Mouse (Mus musculus): Measurements from ENCODE around the gene Kansl1. TPM values are rescaled to one million over a fixed set of nuclear protein-coding genes. Genes with fewer than 3 reads are reported as not detected.
"Not testable (repeated sequence)": the region's sequence is repeated elsewhere in the genome, so short reads cannot be mapped to it uniquely, and the experiment has no call there.

Kansl1 gene
- 10 to 100 TPM; 18.1 to 18.6 TPM for total RNA-seq (2021)
- long read RNA-seq, experiment 1, partial matches to known transcripts: 0 of 3 reads
- long read RNA-seq, experiment 1, other reads (novel, unspliced or antisense): 3 of 3 reads
- long read RNA-seq, experiment 2, full-length matches to known transcripts: 3 of 8 reads
- long read RNA-seq, experiment 2, partial matches to known transcripts: 2 of 8 reads
- long read RNA-seq, experiment 2, other reads (novel, unspliced or antisense): 3 of 8 reads

- no peak for DNase-seq
Observed at GRCm38 (mm10) chr11:104468751-104469268, at the start of gene Kansl1. Gene Kansl1 (minus strand): TSS chr11:104468861.

- no peak for DNase-seq
Observed at GRCm38 (mm10) chr11:104512436-104512835, 43.8 kb upstream of the Kansl1 start.

- no peak for DNase-seq
Observed at GRCm38 (mm10) chr11:104510606-104511005, 41.9 kb upstream of the Kansl1 start.

- no peak for DNase-seq
Observed at GRCm38 (mm10) chr11:104508455-104508854, 39.8 kb upstream of the Kansl1 start.

GRCm38 (mm10) chr11:104488292-104488691, 19.6 kb upstream of the Kansl1 start:
- no peak for DNase-seq

- DNase-seq: no peak
Observed at GRCm38 (mm10) chr11:104481971-104482370, 13.3 kb upstream of the Kansl1 start.

- no peak for DNase-seq
Observed at GRCm38 (mm10) chr11:104479505-104479904, 10.8 kb upstream of the Kansl1 start.

- DNase-seq: peak; percentile 92
Observed at GRCm38 (mm10) chr11:104469371-104469835, 742 bp upstream of the Kansl1 start.

- no peak for DNase-seq
Observed at GRCm38 (mm10) chr11:104467698-104468097, 963 bp downstream of the Kansl1 start.

GRCm38 (mm10) chr11:104461551-104461950, 7.1 kb downstream of the Kansl1 start:
- DNase-seq: no peak

GRCm38 (mm10) chr11:104459671-104460070, 9.0 kb downstream of the Kansl1 start:
- no peak for DNase-seq

GRCm38 (mm10) chr11:104458507-104458906, 10.2 kb downstream of the Kansl1 start:
- DNase-seq: no peak

- no peak for DNase-seq
Observed at GRCm38 (mm10) chr11:104452709-104453108, 16.0 kb downstream of the Kansl1 start.

- DNase-seq: no peak
Observed at GRCm38 (mm10) chr11:104451239-104451638, 17.4 kb downstream of the Kansl1 start.

- not testable (repeated sequence) for DNase-seq
Observed at GRCm38 (mm10) chr11:104448499-104448898, 20.2 kb downstream of the Kansl1 start.

GRCm38 (mm10) chr11:104445538-104445937, 23.1 kb downstream of the Kansl1 start:
- no peak for DNase-seq

- DNase-seq: no peak
Observed at GRCm38 (mm10) chr11:104445044-104445443, 23.6 kb downstream of the Kansl1 start.

GRCm38 (mm10) chr11:104443359-104443758, 25.3 kb downstream of the Kansl1 start:
- no peak for DNase-seq

GRCm38 (mm10) chr11:104442333-104443136, 26.1 kb downstream of the Kansl1 start:
- peak; percentile 93 for DNase-seq

- peak; percentile 83 for DNase-seq
Observed at GRCm38 (mm10) chr11:104441475-104442332, 27.0 kb downstream of the Kansl1 start.

- DNase-seq: no peak
Observed at GRCm38 (mm10) chr11:104440521-104441474, 27.9 kb downstream of the Kansl1 start.
